Comparison of ENCODE assay signal across 11 mouse cellular contexts in the genomic region with DNA sequence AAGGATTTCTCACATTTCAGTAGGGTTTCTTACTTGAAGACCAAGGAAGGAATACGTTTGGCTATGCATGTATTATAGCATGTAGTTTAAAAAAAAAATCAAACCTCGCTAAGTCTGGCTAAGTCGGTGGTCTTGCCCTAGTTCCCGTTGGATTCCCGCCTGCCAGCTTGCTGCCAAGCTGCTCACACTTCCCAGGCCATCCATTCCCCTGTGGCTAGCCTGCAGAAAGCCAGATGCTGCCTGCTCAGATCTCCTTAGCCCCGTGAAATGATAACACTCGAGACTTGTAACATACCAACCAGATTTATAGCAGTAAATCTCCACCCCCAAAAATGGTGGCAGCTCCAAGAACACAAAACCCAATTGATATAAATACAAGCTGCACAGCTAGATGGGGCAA.
"Had no signal": no experiment of that assay in that cellular context is flagged by ENCODE, and none has a peak within 500 bp of the region (broad histone marks: within the 10 kb centered on the region; RNA-seq: fewer than 3 reads in every experiment).

No protein-coding gene starts in this region.

- DNase-seq: kidney, adult 8-10 months; kidney, postnatal 25 days; layer of hippocampus, adult 9-11 months; layer of hippocampus, postnatal 36 days; lung, adult 18-20 months; right cerebral cortex, adult 18-20 months; right cerebral cortex, postnatal 25 days; spleen, adult 18-20 months; thymus, adult 18-20 months; thymus, postnatal 14 days had no signal

- ATAC-seq: midbrain, embryonic 16.5 days had no signal
